Mouse (Mus musculus) Patski (cell line): ENCODE measurements around the gene Ism1. TPM values are rescaled to one million over a fixed set of nuclear protein-coding genes. Genes with fewer than 3 reads are reported as not detected.

ENCODE experiments used
- ATAC-seq: fragments of 100-300 bp; one replicate; pipeline ENCODE4 v1.8.0; 2021
- CTCF ChIA-PET: fragments of 350-600 bp; sonication (Branson Sonifier 250); formaldehyde crosslinking; loops from one replicate; lab custom pipeline; 2022; ENCODE audit warnings: inconsistent platforms; lab: Charles Lee
- POLR2A ChIA-PET: fragments of 350-600 bp; sonication (Branson Sonifier 250); formaldehyde crosslinking; loops from one replicate; lab custom pipeline; 2022; ENCODE audit warnings: antibody characterized with exemption, inconsistent platforms; lab: Charles Lee
- DNase-seq: peaks from one replicate; pipeline ENCODE4 v3.0.0-alpha.2; 2011; ENCODE audit warnings: low read depth, low spot score
- H3K27me3 ChIP-seq: fragments of 371-371 bp; one replicate; pipeline ENCODE4 v1.5.1; 2021
- CTCF ChIP-seq: fragments of 100-300 bp; IDR thresholded peaks from one replicate; pipeline ENCODE4 v1.5.1; 2021
- in situ Hi-C: fragments of 300-500 bp; cut with MboI; formaldehyde crosslinking; loops from 3 replicates; pipeline ENCODE4 v1.11.1; 2018; ENCODE audit warnings: low pct_unique_long_range_greater_than_20kb, mixed read lengths
- polyA plus RNA-seq: library from polyadenylated mRNA; unstranded; gene quantifications from one replicate; pipeline ENCODE4 v1.2.3, GENCODE M21; 2021

Ism1 gene
- polyA plus RNA-seq, 1 experiment from 2014 or later: not detected

DNA sequence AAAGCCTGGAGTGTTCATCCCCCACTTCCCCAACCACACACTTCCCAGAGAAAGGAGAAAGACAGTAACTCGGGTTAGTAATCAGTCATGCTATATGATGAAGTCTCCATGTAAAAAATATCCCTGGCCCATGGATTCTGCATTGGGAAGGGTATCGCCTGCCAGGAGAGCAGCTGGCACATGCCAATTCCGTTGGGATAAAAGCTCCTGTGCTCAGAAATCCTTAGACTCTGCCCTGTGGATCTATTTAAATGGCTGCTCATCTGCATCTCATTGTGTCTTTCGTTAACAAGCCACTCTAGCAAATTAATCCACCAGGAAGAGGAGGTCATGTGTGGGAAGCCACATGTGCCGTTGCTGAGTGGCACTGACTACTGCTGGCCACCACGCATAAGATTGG is 129.9 kb downstream of the Ism1 start:
- CTCF ChIA-PET: no interaction called here
- POLR2A ChIA-PET: interaction anchor here (0.6 kb wide), 1 partner anchor 81 kb away, joined by 7 read pairs; no protein-coding TSS in a partner anchor
- in situ Hi-C loops: no loop called here
- no peak for TF ChIP-seq CTCF
- ATAC-seq: no peak
- DNase-seq: no peak
- H3K27me3 ChIP-seq: peaks cover 3% of the 10 kb centered on the region

Other genes starting within 250 kb of the Ism1 start
- not detected for gene Sptlc3, start 184.3 kb upstream of the Ism1 start, polyA plus RNA-seq